Mouse (Mus musculus) c-Kit-negative CD71-positive TER-119-positive erythroid progenitor cells, embryonic 14.5 days (primary cell): Measurements from ENCODE around the gene Ppp1r35.
"Not testable (repeated sequence)": the region's sequence is repeated elsewhere in the genome, so short reads cannot be mapped to it uniquely, and the experiment has no call there.

Source experiments
- DNase-seq: peaks from one replicate; pipeline ENCODE4 v3.0.0-alpha.2; 2013; ENCODE audit warnings: low read depth, low spot score

The Ppp1r35 gene

DNA sequence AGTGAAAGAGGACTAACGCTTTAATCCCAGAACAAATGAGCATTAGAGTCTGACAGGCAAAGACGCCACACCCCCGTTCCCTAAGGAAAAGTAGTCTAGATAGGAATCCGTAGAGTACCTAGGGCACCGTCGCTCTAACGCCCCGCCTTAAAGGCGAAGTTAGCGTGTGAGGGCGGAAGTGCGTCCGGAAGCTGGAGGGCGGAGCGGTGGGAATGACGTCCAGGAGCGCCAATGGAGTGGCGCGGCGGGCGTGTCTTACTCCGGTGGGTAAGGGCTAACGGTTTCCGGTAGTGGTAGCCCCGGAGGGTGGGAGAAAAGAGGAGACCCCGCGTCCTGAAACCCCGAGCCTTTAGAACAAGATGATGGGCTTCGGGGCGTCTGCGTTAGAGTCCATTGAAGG, at the start of gene Ppp1r35:
Ppp1r35 (plus strand) TSS at position 215 of the 400 bp plus-strand sequence.
- DNase-seq, result peak; percentile 92

DNA sequence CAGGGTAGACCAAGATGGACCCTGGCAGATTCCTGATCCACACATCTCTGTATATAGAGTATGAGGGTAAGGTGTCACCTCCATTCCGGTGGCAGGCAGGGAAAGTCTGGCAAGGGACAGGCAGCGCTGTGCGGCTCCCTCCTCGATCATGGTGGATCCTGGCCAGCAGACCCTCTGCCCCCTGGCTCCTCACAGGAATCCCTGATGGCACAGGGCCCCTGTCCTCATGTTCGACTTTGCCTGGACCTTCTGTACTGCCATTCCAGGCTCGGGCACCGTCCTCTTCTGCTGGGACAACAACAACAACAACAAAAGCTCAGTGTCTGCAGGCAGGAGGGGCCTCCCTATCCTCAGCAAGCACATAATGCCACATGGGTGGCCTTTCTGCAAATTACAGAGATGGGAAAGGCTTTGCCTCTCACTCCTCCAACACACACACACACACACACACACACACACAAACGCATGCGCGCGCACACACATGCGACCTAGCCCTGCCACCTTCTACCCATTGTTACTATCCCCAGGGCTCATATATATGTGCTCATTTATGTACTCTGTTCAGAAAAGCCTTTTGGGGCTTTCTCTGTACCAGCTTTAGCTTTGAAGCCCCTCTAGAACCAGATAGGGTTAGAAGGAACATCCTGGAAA, 44.9 kb upstream of the Ppp1r35 start:
- DNase-seq, result no peak

DNA sequence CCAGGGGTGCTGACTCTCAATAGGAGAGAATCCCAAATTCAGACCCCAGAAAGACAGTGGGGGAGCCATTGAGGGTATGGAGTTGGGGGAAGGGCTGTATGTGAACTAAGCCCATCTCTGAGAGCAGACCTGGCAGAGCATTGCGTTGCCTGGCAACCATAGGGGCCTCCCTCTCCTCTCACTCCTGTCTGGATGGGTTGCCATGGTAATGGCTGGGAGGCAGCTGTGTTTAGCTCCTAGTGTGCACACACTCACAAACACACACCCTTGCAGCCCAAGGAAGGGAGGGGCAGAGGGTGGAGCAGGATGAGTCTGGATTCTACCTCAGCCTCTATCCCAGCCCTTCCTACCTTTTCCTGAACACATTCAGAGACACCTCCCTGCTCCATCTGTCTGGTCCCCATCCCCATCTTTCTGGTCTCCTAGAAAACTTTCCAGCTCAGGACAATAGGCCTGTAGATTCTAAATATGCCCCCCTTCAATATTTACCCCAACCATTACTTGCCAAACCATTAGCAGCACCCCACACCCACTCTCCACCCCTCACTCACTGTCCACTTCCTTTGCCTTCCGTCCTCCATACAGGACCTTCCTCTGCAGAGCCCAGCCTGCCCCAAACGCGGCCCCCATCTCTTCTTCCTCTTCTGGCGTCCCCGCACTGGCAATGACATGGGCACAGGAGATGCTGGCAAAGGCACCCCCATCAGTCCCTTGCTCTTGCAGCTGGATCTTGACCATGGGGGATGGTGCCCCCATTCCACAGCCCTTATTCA, 44.2 kb upstream of the Ppp1r35 start:
- no peak for DNase-seq

DNA sequence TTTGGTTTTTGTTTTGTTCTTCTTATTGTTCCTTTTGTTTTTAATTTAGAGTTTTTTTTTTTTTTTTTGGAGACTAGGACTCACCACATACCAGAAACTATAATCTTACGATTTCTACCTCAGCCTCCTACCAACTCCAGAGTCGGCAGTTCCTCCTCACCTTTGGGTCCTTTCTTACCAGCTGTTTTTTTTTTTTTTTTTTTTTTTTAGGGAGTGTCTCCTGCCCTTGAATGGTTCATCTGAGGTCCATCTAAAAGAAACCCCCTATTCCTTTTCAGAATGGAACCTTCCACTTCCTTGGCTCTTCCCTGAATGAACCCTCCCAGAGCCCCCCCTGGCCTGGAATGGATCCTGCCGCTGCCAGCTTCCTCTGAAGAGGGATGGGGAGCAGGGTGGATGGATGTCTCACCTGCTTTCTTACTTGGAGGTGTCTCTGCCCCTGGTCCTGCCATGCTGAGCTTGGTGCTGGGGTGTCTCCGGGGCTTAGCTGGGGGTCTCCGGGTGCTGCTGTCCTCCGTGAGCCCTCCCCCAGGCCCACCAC, 41.2 kb upstream of the Ppp1r35 start:
- DNase-seq, result no peak

DNA sequence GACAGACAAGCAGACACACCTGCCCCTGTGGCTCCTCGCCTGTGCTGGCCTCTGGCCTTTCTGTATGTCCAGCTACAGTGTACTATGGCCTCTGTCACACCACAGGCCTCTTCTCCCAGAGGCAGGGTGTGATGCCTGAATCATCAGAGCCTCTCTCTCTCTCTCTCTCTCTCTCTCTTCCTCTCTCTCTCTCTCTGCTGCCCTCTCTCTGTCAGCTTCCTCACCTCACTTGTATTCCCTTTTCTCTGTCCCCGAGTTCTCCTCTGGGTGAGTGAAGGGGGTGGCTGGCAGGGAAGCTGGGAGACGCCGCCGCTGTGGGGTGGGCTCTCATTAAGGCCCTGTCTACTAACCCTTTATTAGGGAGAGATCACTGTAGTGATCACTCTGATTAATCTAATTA, 40.1 kb upstream of the Ppp1r35 start:
- DNase-seq, result no peak

DNA sequence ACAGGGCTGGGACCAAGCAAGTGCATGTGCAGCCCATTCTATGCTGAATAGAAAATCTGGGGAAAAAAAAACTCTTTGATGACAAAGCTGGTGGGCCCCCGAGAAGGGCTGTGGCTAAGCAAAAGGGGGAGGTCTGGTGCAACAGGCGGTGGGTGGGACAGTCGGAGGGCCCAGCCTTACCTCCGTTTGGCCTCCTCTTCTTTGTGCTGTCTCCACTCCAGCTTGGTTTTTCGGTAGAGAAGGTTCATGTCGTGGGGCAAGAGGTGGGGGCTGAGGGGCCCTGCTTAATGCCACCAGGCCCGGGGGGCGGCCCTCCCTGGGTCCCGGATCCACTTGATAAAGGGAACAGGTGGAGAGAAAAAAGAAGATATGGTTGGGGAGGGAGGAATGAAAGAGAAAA, 39.2 kb upstream of the Ppp1r35 start:
- DNase-seq, result no peak

DNA sequence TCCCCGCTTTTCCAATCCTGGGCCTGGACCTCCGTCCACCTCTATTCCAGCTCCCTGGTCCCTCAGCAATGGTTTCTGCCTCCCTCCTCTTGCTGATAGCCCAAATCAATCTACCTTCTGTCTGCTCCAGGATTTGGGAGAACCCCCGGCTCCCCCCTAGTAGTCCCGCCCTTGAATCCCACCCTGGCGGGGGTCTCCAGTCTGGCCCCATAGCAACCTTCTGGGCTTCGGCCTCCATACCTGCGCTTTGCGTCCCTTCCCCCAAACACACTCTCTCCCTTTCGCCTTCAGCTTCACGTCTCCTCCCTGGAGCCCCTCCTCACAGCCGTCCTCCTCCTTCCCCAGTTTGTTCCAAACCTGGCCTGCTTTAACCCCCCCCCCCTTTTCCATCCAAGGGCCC, 38.1 kb upstream of the Ppp1r35 start:
- DNase-seq, result no peak

DNA sequence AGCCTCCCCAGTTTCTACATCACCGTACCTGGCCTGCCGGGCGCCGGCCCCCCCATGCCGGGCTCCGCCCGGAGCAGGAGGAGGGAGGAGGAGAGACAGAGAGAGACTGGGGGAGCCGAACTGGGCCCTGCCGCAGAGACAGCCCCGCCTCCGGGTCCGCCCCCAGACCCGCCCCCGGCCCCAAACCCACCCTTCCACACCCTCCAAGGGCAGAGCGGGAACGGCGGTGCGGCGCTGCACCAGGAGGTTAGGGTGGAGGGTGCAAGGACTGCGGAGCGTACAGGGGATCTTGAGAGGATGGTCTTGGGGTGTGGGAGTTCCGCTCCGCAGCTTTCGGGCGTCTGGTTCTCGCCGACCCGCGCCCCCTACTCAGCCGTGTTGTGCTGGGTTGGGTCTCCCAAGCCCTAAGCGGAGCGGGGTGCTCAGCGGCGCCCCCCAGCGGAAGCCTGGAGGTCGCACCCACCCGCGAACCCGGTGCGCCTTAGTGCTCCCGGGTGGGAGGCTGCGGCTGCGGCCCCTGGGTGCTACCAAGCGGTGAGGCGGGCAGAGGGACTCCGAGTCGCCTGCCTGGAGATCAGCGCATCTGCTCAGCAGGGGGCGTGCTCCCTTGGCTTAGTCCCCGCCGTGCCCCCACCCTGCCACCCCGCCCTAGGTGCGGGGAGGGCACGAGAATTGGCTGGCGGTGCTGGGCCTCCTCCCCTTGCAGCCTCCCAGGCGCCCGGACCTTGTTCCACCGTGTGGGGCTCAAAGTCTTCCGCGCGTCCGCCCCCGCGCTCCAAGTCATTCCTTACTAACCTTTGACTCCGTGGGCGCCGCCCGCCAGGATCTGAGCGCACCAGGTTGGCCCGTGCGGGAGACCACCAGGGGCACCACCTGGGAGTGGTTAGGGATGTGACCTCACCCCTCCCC, 37.4 kb upstream of the Ppp1r35 start, which contains the start of gene Nyap1:
Nyap1 (minus strand) TSS at position 585 of the 909 bp plus-strand sequence.
- DNase-seq, result peak; percentile 62

DNA sequence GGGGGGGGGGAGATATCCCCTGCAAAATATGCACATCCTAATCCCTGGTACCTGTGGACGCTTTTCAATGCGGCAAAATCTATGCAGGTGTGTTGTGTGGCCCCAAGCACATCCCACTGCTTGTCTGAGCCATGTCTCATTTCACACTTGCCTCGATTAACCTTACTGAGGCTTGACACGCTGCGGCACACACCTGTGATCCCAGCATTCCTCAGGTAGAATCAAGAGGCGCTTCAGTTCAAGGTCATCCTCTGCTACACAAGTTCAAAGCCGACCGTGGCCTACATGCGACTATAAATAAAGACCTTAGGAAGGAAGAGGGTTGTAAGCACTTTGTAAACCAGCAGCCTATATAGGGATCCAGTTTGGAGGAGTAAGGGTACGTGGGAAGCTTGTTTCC, 36.6 kb upstream of the Ppp1r35 start:
- no peak for DNase-seq

DNA sequence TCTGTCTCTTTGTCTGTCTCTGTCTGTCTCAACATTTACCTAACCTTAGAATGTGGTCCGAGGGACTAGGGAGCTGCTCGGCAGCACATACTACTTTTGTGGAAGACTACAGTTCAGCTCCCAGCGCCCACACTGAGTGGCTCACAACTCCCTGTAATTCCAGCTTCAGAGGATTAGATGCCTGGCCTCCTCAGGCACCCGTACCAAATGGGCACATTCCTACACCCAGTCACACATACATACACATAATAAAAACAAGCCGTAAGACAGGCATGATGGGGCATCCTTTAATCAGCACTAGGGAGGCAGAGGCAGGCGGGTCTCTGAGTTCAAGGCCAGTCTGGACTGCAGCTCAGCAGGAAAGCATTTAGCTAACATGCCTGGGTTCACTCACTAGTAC, 35.8 kb upstream of the Ppp1r35 start:
- no peak for DNase-seq

DNA sequence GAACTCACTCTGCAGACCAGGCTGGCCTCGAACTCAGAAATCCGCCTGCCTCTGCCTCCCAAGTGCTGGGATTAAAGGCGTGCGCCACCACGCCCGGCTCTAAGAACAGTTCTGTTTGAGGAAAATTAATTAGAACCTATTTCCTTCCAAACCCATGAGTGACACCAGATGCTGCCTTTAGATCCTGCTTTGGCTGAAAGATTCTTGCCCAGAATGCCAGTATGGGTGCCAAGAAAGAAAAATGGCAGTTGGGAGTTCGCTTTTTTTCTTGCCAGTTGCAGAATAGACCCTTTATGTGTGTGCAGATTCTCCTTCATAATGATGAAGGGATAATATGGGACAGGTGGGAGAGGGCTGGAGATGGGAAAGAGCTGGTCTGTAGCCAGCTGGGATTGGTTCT, 34.5 kb upstream of the Ppp1r35 start:
- no peak for DNase-seq

DNA sequence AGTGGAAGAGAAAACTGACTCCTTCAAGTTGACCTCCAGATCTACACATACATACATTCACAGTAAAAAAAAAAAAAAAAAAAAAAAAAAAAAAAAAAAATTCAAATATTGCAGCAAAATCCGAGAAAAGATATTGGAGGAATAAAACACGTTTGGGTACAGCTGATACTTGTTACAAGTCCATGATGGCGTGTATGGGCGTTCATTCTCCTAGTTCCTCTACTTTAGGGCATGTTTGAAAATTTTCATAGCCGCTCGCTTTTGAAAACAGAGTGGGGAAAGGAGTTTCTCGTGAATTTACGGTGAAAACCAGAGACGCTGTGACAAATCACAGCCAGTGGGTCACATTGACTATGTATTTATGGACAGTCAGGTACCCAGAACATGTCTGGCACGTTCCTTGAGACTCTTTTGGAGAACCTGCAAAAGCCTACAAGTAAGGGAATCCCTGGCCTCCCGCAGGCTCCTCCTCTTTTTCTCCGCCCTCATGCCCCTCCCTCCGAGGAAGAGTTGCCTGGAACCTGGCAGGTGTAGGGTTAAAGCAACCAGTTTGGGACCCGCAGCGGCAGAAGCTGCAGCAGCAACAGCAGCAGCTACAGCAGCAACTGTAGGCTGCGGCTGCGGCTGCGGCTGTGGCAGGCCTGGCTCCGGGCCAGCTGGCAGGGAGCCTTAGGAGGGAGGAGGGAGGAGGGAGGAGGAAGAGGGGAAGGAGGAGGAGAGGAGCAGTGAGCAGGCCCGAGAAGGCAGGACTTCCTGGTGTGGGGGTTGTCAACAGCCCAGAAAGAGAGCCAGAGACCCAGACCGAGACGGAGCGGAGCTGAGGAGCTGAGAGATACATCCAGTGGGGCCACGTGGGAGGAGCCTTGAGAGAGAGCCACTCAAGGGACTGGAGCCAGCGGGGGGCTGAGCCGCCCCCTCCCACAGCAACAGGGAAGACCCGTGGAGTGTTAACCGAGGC, 33.2 kb upstream of the Ppp1r35 start, which contains the start of gene Tsc22d4:
Tsc22d4 (plus strand) TSS at position 517 of the 958 bp plus-strand sequence.
- peak; percentile 71 for DNase-seq

DNA sequence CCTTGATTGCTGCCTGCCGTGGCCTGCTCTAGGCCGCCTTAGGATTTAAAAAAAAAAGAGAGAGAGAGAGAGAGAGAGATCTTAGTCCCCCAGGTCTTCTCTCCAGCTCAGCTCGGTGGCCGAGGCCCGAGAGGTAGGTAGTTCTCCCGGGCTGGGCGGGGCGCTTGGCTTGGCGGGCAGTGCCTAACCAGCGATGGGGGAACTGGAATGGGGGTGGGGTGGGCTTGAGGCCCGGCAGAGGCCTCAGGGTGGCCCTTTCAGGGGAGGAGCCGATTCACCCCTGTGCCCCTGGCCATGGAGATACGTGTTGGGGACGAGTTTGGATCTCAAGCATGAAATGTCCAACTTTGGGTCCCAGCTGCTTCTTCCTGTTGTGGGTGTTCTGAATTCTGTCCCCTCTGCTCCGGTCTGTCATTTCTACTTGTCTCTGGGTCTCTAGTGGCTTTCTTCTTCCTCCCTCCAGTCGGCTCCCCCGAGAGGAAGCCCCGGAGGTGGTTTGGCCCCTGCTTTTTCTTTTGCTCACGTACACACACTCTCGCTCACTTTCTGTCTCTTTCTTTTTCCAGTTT, 32.3 kb upstream of the Ppp1r35 start:
- DNase-seq, result peak; percentile 55

DNA sequence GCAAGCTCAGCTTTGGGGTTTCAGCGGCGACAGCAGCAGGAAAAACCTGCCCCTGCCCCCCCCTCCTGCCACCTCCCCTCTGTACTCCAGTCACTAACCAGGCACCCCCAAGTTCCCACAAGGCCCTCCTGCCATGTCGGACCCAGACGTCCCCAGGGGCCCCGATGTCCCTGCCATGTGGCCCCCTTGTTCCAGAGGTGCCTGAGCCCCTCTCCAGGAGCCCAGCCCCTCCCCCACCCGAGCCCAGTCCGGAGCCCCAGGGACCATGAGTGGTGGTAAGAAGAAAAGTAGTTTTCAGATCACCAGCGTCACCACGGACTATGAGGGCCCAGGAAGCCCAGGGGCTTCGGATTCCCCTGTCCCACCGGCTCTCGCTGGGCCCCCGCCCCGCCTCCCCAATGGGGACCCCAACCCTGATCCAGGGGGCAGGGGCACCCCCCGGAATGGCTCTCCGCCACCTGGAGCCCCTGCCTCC, 31.8 kb upstream of the Ppp1r35 start:
- no peak for DNase-seq

DNA sequence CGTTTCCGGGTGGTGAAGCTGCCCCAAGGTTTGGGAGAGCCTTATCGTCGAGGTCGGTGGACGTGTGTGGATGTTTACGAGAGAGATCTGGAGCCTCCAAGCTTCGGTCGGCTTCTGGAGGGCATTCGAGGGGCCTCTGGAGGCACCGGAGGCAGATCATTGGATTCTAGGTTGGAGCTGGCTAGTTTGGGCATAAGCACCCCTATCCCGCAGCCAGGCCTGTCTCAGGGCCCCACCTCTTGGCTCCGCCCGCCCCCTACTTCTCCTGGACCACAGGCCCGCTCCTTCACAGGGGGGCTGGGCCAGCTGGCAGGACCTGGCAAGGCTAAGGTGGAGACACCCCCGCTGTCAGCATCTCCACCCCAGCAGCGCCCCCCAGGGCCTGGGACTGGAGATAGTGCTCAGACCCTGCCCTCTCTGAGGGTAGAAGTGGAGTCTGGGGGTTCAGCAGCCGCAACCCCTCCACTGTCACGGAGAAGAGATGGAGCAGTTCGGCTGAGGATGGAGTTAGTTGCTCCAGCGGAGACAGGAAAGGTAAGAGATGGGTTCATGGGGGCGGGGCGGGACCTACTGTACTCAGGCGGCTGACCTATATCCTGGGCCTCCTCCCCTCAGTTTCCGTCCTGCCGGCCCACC, 31.2 kb upstream of the Ppp1r35 start:
- no peak for DNase-seq

DNA sequence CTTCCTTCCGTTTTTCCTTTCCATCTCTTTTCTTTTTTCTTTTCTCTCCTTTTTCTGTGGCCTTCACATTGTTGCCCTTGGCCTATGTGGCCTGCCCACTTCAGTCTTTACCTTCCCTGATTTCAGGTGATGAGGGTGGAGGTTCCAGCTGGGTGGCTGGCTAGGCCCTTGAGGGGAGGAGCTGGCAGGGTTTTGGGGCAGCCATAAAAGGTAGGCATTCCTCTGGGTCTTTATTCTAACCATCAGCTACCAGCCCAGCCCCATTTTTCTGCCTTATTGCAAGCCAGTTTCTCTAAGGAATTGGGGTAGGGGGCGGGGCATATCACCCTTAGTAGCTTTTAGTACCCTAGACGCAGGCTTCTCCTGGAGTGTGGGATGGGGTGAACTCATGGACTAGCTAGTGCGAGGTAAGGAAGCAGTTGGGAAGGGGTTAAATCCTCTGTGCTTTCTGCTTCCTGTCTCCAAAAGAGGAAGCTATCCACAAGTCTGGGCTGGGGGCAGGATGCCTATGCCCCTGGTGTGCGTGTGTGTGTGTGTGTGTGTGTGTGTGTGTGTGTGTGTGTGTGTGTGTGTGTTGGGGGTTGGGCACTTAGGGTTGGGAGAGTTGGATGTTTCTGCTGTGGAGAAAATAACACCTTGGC, 30.4 kb upstream of the Ppp1r35 start:
- no peak for DNase-seq

DNA sequence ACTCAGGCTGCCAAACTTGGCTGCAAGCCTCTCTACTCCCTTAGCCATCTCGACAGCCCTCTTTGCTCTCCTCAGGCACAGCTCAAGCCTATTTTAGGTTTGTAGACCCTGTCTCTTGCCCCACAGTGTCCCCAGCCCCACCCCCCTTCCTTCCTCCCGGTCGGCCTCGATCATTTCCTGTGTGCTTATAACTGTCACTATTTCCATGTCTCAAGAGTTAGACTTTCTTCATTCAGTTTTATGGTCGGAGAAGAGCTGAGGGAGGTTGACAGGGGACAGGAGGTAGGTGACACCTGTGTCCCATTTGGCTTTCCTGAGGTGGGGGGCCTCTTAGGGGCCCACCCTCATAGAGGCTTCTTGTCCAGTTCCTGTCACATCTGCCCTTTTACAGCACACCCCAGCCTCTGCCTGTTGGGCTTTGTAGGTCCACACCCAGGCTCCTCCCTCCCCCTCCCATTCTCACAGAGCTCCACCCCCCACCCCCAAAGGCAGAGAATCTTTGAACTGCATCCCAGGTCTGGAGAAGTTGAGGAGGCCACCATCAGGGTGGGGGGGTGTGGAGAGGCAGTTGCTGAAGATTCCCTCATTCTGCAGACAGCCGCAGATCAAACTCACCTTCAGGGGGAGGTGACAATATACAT, 29.3 kb upstream of the Ppp1r35 start:
- DNase-seq, result no peak

DNA sequence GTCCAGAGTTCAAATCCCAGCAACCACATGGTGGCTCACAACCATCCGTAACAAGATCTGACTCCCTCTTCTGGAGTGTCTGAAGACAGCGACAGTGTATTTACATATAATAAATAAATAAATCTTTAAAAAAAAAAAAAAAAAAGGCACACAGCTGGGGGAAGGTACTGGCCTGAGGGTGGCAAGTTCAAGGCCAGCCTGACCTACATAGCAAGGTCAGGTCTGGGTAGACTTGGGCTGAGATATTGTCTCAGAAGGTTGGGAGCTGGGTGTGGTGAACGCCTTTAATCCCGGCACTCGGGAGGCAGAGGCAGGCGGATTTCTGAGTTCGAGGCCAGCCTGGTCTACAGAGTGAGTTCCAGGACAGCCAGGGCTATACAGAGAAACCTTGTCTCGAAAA, 28.4 kb upstream of the Ppp1r35 start:
- DNase-seq, result not testable (repeated sequence)
